Mouse (Mus musculus) kidney, postnatal 0 days (tissue): Measurements from ENCODE around the gene Stra6. TPM values are rescaled to one million over a fixed set of nuclear protein-coding genes. Genes with fewer than 3 reads are reported as not detected.

ENCODE experiments used
- ATAC-seq: fragments of 200-750 bp; cut with Nextera tagmentation; replicated peaks from 2 replicates; pipeline ENCODE4 v1.8.0; 2017; ENCODE audit warnings: low read depth, moderate number of reproducible peaks, moderate TSS enrichment, moderate library complexity; ENCODE audit not compliant: low FRiP score
- DNase-seq: peaks from one replicate; pipeline ENCODE4 v3.0.0-alpha.2; 2016; ENCODE audit warnings: low spot score
- H3K27ac ChIP-seq: fragments of 300-500 bp; sonication (generic); 2 replicates; pipeline ENCODE4 v1.5.1; 2014; ENCODE audit warnings: mild to moderate bottlenecking
- H3K27me3 ChIP-seq: fragments of 300-500 bp; sonication (generic); 2 replicates; pipeline ENCODE4 v1.6.1; 2014; ENCODE audit warnings: low read length, mixed read lengths; ENCODE audit not compliant: insufficient read depth
- H3K36me3 ChIP-seq: fragments of 300-500 bp; sonication (generic); 2 replicates; pipeline ENCODE4 v1.6.1; 2014; ENCODE audit warnings: low read length, mixed read lengths; ENCODE audit not compliant: insufficient read depth
- H3K4me1 ChIP-seq: fragments of 300-500 bp; sonication (generic); replicated peaks from 2 replicates; pipeline ENCODE4 v1.6.1; 2014; ENCODE audit warnings: antibody characterized with exemption, low read length, mixed read lengths; ENCODE audit not compliant: insufficient read depth
- H3K4me2 ChIP-seq: fragments of 300-500 bp; sonication (generic); 2 replicates; pipeline ENCODE4 v1.6.1; 2014; ENCODE audit warnings: mild to moderate bottlenecking, low read length, moderate library complexity, mixed read lengths
- H3K4me3 ChIP-seq: fragments of 300-500 bp; sonication (generic); replicated peaks from 2 replicates; pipeline ENCODE4 v1.5.1; 2014; ENCODE audit warnings: low read depth, low read length
- H3K9ac ChIP-seq: fragments of 300-500 bp; sonication (generic); 2 replicates; pipeline ENCODE4 v1.6.1; 2014; ENCODE audit warnings: low read depth, low read length
- H3K9me3 ChIP-seq: fragments of 300-500 bp; sonication (generic); replicated peaks from 2 replicates; pipeline ENCODE4 v1.6.1; 2016; ENCODE audit warnings: low read length, inconsistent platforms, mixed read lengths
- CTCF ChIP-seq: IDR thresholded peaks from 2 replicates; pipeline ENCODE4 v1.5.1; 2016; ENCODE audit warnings: antibody characterized with exemption, low read depth, mild to moderate bottlenecking, moderate library complexity
- WGBS: fragments of 180-500 bp; shearing (Covaris S2); extraction: QIAGEN DNeasy Blood & Tissue Kit; methylation state at CpG from one replicate; pipeline ENCODE4 v1.1.7; 2014; 5-methylcytosine and 5-hydroxymethylcytosine counted together
- polyA plus RNA-seq: library from polyadenylated mRNA; unstranded; fragments of >200 nt; fragmentation: Nextera tagmentation; extraction: Ambion mirVana; gene quantifications from 2 replicates; pipeline ENCODE4 v1.2.1, GENCODE M21; 2015

Stra6 gene
- polyA plus RNA-seq, 1 experiment from 2014 or later, result 12.2 TPM

GRCm38 (mm10) chr9:58086861-58087260 is 23.3 kb downstream of the Stra6 start:
- no peaks in the 10 kb centered on the region for H3K4me1 ChIP-seq
- TF ChIP-seq CTCF, result no peak
- 71% methylated on average over 7 of the region's 7 CpGs for WGBS
- H3K27ac ChIP-seq, result no peak overlapping the region
- no peak overlapping the region for H3K4me3 ChIP-seq
- no peaks in the 10 kb centered on the region for H3K9me3 ChIP-seq
- no peaks in the 10 kb centered on the region for H3K36me3 ChIP-seq
- H3K9ac ChIP-seq, result no peak overlapping the region
- H3K27me3 ChIP-seq, result no peaks in the 10 kb centered on the region
- no peak for DNase-seq
- ATAC-seq, result no peak
- no peak overlapping the region for H3K4me2 ChIP-seq

- Histone ChIP-seq H3K9me3 (no peaks in the 10 kb centered on the region), H3K27ac (no peak overlapping the region), H3K4me1 (no peaks in the 10 kb centered on the region), H3K4me2 (no peak overlapping the region), H3K36me3 (no peaks in the 10 kb centered on the region), H3K4me3 (no peak overlapping the region), H3K27me3 (no peaks in the 10 kb centered on the region), H3K9ac (no peak overlapping the region)
- ATAC-seq (no peak), DNase-seq (no peak)
- TF ChIP-seq CTCF, result 0 out of 2 replicates have a peak, but pooled peaks have one; percentile 6
- WGBS, result 52% methylated on average over 7 of the region's 7 CpGs
Observed at GRCm38 (mm10) chr9:58087277-58087998, 23.9 kb downstream of the Stra6 start.

GRCm38 (mm10) chr9:58091623-58092425 is 28.2 kb downstream of the Stra6 start:
- H3K9ac ChIP-seq, result no peak overlapping the region
- TF ChIP-seq CTCF, result no peak
- DNase-seq, result no peak

GRCm38 (mm10) chr9:58092581-58093269 is 29.1 kb downstream of the Stra6 start:
- TF ChIP-seq CTCF, result no peak
- no peak overlapping the region for H3K27ac ChIP-seq
- no peaks in the 10 kb centered on the region for H3K9me3 ChIP-seq
- H3K4me3 ChIP-seq, result no peak overlapping the region
- no peak overlapping the region for H3K9ac ChIP-seq
- WGBS, result 67% methylated on average over 7 of the region's 7 CpGs
- ATAC-seq (no peak), DNase-seq (no peak)
- H3K36me3 ChIP-seq, result no peaks in the 10 kb centered on the region
- no peaks in the 10 kb centered on the region for H3K4me1 ChIP-seq
- no peaks in the 10 kb centered on the region for H3K27me3 ChIP-seq
- no peak overlapping the region for H3K4me2 ChIP-seq

More at GRCm38 (mm10) chr9:58091623-58092425, 28.2 kb downstream of the Stra6 start:
- no peak overlapping the region for H3K4me2 ChIP-seq
- no peak for ATAC-seq
- no peaks in the 10 kb centered on the region for H3K9me3 ChIP-seq
- WGBS, result 52% methylated on average over 4 of the region's 4 CpGs
- no peak overlapping the region for H3K27ac ChIP-seq
- H3K4me1 ChIP-seq, result no peaks in the 10 kb centered on the region
- no peaks in the 10 kb centered on the region for H3K27me3 ChIP-seq
- no peaks in the 10 kb centered on the region for H3K36me3 ChIP-seq
- H3K4me3 ChIP-seq, result no peak overlapping the region

- H3K4me3 ChIP-seq, result no peak overlapping the region
- no peaks in the 10 kb centered on the region for H3K27me3 ChIP-seq
- peak; percentile 54; the same call in 1 of the 2 replicates for TF ChIP-seq CTCF
- no peaks in the 10 kb centered on the region for H3K9me3 ChIP-seq
- 68% methylated on average over 3 of the region's 3 CpGs for WGBS
- no peaks in the 10 kb centered on the region for H3K36me3 ChIP-seq
- no peak overlapping the region for H3K27ac ChIP-seq
- H3K4me1 ChIP-seq, result no peaks in the 10 kb centered on the region
- no peak overlapping the region for H3K9ac ChIP-seq
- ATAC-seq (no peak), DNase-seq (no peak)
- no peak overlapping the region for H3K4me2 ChIP-seq
Observed at GRCm38 (mm10) chr9:58093776-58094175, 30.2 kb downstream of the Stra6 start.

- Histone ChIP-seq H3K9ac (no peak overlapping the region), H3K27ac (no peak overlapping the region), H3K27me3 (no peaks in the 10 kb centered on the region), H3K36me3 (no peaks in the 10 kb centered on the region), H3K4me1 (no peaks in the 10 kb centered on the region), H3K4me2 (no peak overlapping the region), H3K4me3 (no peak overlapping the region), H3K9me3 (no peaks in the 10 kb centered on the region)
- ATAC-seq (no peak), DNase-seq (no peak)
- 80% methylated on average over 6 of the region's 6 CpGs for WGBS
- TF ChIP-seq CTCF, result no peak
Observed at GRCm38 (mm10) chr9:58095977-58096376, 32.4 kb downstream of the Stra6 start.
